Comparison of ENCODE assay signal across 13 mouse cellular contexts in genomic region chr1:130699937-130700633, GRCm38 (mm10). TPM values are rescaled to one million over a fixed set of nuclear protein-coding genes. Genes with fewer than 3 reads are reported as not detected.
DNase-seq lines count a peak whose midpoint lies in the region; ATAC-seq and TF ChIP-seq lines count a peak whose summit lies in the region.
"Had no signal": no experiment of that assay in that cellular context is flagged by ENCODE, and none has a peak within 500 bp of the region (broad histone marks: within the 10 kb centered on the region; RNA-seq: fewer than 3 reads in every experiment).

No protein-coding gene starts in this region.

- no peak for TF ChIP-seq CTCF in midbrain, postnatal 0 days (IDR thresholded peaks at IDR 0.05)

- ATAC-seq in midbrain, postnatal 0 days (ENCODE audit: low FRiP score): no peak
- no peak for ATAC-seq in midbrain, embryonic 13.5 days
- no peak for ATAC-seq in midbrain, embryonic 14.5 days (ENCODE audit: low FRiP score, low TSS enrichment)

- H3K4me2 ChIP-seq in midbrain, postnatal 0 days (ENCODE audit: low read depth, low read length, poor library complexity, severe bottlenecking): no peak overlapping the region
- no peak overlapping the region for H3K4me2 ChIP-seq in midbrain, embryonic 13.5 days (replicated peaks)
- H3K4me2 ChIP-seq in midbrain, embryonic 14.5 days (ENCODE audit: low read length): no peak overlapping the region
- H3K4me2 ChIP-seq: neural tube, embryonic 13.5 days had no signal

- H3K9me3 ChIP-seq in midbrain, postnatal 0 days (ENCODE audit: low read length): no peaks in the 10 kb centered on the region
- H3K9me3 ChIP-seq in midbrain, embryonic 13.5 days: no peaks in the 10 kb centered on the region
- no peaks in the 10 kb centered on the region for H3K9me3 ChIP-seq in limb, embryonic 10.5 days (replicated peaks)
- no peaks in the 10 kb centered on the region for H3K9me3 ChIP-seq in midbrain, embryonic 14.5 days (ENCODE audit: control insufficient read depth, low read length)
- H3K9me3 ChIP-seq: neural tube, embryonic 13.5 days had no signal

- H3K4me3 ChIP-seq in midbrain, postnatal 0 days (ENCODE audit: low read depth, low read length): no peak overlapping the region
- no peak overlapping the region for H3K4me3 ChIP-seq in midbrain, embryonic 13.5 days (replicated peaks)
- no peak overlapping the region for H3K4me3 ChIP-seq in limb, embryonic 10.5 days
- no peak overlapping the region for H3K4me3 ChIP-seq in midbrain, embryonic 14.5 days (replicated peaks; ENCODE audit: low read depth, low read length)
- H3K4me3 ChIP-seq: neural tube, embryonic 13.5 days had no signal

- 88% methylated on average over 10 of the region's 10 CpGs for WGBS in midbrain, postnatal 0 days
- 94% methylated on average over 10 of the region's 10 CpGs for WGBS in midbrain, embryonic 13.5 days
- 93% methylated on average over 10 of the region's 10 CpGs for WGBS in limb, embryonic 10.5 days
- 91% methylated on average over 10 of the region's 10 CpGs for WGBS in midbrain, embryonic 14.5 days

- H3K36me3 ChIP-seq in midbrain, postnatal 0 days (ENCODE audit: insufficient read depth, low read length): peaks cover 59% of the 10 kb centered on the region
- peaks cover 86% of the 10 kb centered on the region for H3K36me3 ChIP-seq in midbrain, embryonic 13.5 days
- peaks cover 34% of the 10 kb centered on the region for H3K36me3 ChIP-seq in limb, embryonic 10.5 days
- peaks cover 81% of the 10 kb centered on the region for H3K36me3 ChIP-seq in midbrain, embryonic 14.5 days (ENCODE audit: control insufficient read depth, insufficient read depth, low read length)

- H3K27ac ChIP-seq in midbrain, postnatal 0 days (ENCODE audit: low read depth, low read length): no peak overlapping the region
- no peak overlapping the region for H3K27ac ChIP-seq in midbrain, embryonic 13.5 days
- no peak overlapping the region for H3K27ac ChIP-seq in limb, embryonic 10.5 days
- H3K27ac ChIP-seq in midbrain, embryonic 14.5 days (replicated peaks; ENCODE audit: low read depth, low read length): no peak overlapping the region
- H3K27ac ChIP-seq: kidney, postnatal 0 days; neural tube, embryonic 13.5 days had no signal

- no peak overlapping the region for H3K9ac ChIP-seq in midbrain, postnatal 0 days (replicated peaks; ENCODE audit: low read length, poor library complexity, severe bottlenecking)
- H3K9ac ChIP-seq in midbrain, embryonic 13.5 days (replicated peaks): no peak overlapping the region
- H3K9ac ChIP-seq in midbrain, embryonic 14.5 days (replicated peaks; ENCODE audit: low read length): no peak overlapping the region
- H3K9ac ChIP-seq: neural tube, embryonic 13.5 days had no signal

- DNase-seq in midbrain, postnatal 0 days (ENCODE audit: low spot score): peak; percentile 12
- peak; percentile 61 to 64 for DNase-seq in cerebellum, postnatal 36 days
- peak; percentile 88 to 89 for DNase-seq in lung, adult 18-20 months
- DNase-seq in thymus, postnatal 4 days: peak; percentile 15
- no peak for DNase-seq in kidney, postnatal 25 days
- DNase-seq in limb, embryonic 10.5 days (ENCODE audit: low spot score): no peak
- no peak for DNase-seq in midbrain, embryonic 14.5 days

- H3K4me1 ChIP-seq in midbrain, postnatal 0 days (ENCODE audit: insufficient read depth, low read length): no peaks in the 10 kb centered on the region
- no peaks in the 10 kb centered on the region for H3K4me1 ChIP-seq in midbrain, embryonic 13.5 days (replicated peaks)
- no peaks in the 10 kb centered on the region for H3K4me1 ChIP-seq in limb, embryonic 10.5 days
- H3K4me1 ChIP-seq in midbrain, embryonic 14.5 days (ENCODE audit: control insufficient read depth, insufficient read depth, low read length): no peaks in the 10 kb centered on the region
- H3K4me1 ChIP-seq: neural tube, embryonic 13.5 days had no signal

- H3K27me3 ChIP-seq in midbrain, postnatal 0 days (ENCODE audit: insufficient read depth, low read length): no peaks in the 10 kb centered on the region
- H3K27me3 ChIP-seq in midbrain, embryonic 13.5 days: no peaks in the 10 kb centered on the region
- H3K27me3 ChIP-seq in limb, embryonic 10.5 days (ENCODE audit: low read depth, poor library complexity, severe bottlenecking): no peaks in the 10 kb centered on the region
- H3K27me3 ChIP-seq in midbrain, embryonic 14.5 days (ENCODE audit: control insufficient read depth, insufficient read depth, low read length): no peaks in the 10 kb centered on the region
- H3K27me3 ChIP-seq: neural tube, embryonic 13.5 days had no signal

RNA-seq across cellular contexts. Expression of gene Gm29427, which starts 15.5 kb away (rescaled TPM):
- total RNA-seq in midbrain, postnatal 0 days (2014; rRNA removed): not detected in 2 replicates
- not detected in 2 replicates for polyA plus RNA-seq in midbrain, postnatal 0 days (2015; fragmentation: Nextera tagmentation; extraction: Ambion mirVana)
- polyA plus RNA-seq in midbrain, embryonic 13.5 days (2015; fragmentation: Nextera tagmentation; extraction: Ambion mirVana): 0.09 TPM in 1 of 2 replicates, not detected in the other
- not detected in 2 replicates for polyA plus RNA-seq in limb, embryonic 10.5 days (2016; fragmentation: Nextera tagmentation; extraction: Ambion mirVana)
- polyA plus RNA-seq in midbrain, embryonic 14.5 days (2014; fragmentation: Nextera tagmentation; extraction: Ambion mirVana): not detected in 2 replicates
- total RNA-seq: common myeloid progenitor, adult 5-6 weeks; MEL had no signal
- polyA plus RNA-seq: kidney, postnatal 0 days; liver, embryonic 16.5 days; neural tube, embryonic 13.5 days had no signal

RNA-seq across cellular contexts. Expression of gene Yod1, which starts 17.0 kb away (rescaled TPM):
- 9.8 and 13.0 TPM in 2 replicates for total RNA-seq in midbrain, postnatal 0 days (2014; rRNA removed)
- polyA plus RNA-seq in midbrain, postnatal 0 days (2015; fragmentation: Nextera tagmentation; extraction: Ambion mirVana): 15.4 and 21.0 TPM in 2 replicates
- polyA plus RNA-seq in midbrain, embryonic 13.5 days (2015; fragmentation: Nextera tagmentation; extraction: Ambion mirVana): 20.5 and 23.5 TPM in 2 replicates
- 6.0 and 8.2 TPM in 2 replicates for polyA plus RNA-seq in limb, embryonic 10.5 days (2016; fragmentation: Nextera tagmentation; extraction: Ambion mirVana)
- 14.7 and 15.4 TPM in 2 replicates for polyA plus RNA-seq in midbrain, embryonic 14.5 days (2014; fragmentation: Nextera tagmentation; extraction: Ambion mirVana)

RNA-seq across cellular contexts. Expression of gene Pfkfb2, which starts 29.0 kb away (rescaled TPM):
- 26.6 and 41.0 TPM in 2 replicates for total RNA-seq in midbrain, postnatal 0 days (2014; rRNA removed)
- 16.9 and 17.2 TPM in 2 replicates for polyA plus RNA-seq in midbrain, postnatal 0 days (2015; fragmentation: Nextera tagmentation; extraction: Ambion mirVana)
- 21.3 and 21.5 TPM in 2 replicates for polyA plus RNA-seq in midbrain, embryonic 13.5 days (2015; fragmentation: Nextera tagmentation; extraction: Ambion mirVana)
- 3.4 and 5.1 TPM in 2 replicates for polyA plus RNA-seq in limb, embryonic 10.5 days (2016; fragmentation: Nextera tagmentation; extraction: Ambion mirVana)
- 21.9 and 24.8 TPM in 2 replicates for polyA plus RNA-seq in midbrain, embryonic 14.5 days (2014; fragmentation: Nextera tagmentation; extraction: Ambion mirVana)

RNA-seq across cellular contexts. Expression of gene AA986860, which starts 31.7 kb away (rescaled TPM):
- total RNA-seq in midbrain, postnatal 0 days (2014; rRNA removed): 0.71 and 0.99 TPM in 2 replicates
- 0.42 TPM in 2 replicates for polyA plus RNA-seq in midbrain, postnatal 0 days (2015; fragmentation: Nextera tagmentation; extraction: Ambion mirVana)
- 0.43 and 0.71 TPM in 2 replicates for polyA plus RNA-seq in midbrain, embryonic 13.5 days (2015; fragmentation: Nextera tagmentation; extraction: Ambion mirVana)
- 0.23 and 0.38 TPM in 2 replicates for polyA plus RNA-seq in limb, embryonic 10.5 days (2016; fragmentation: Nextera tagmentation; extraction: Ambion mirVana)
- 0.18 and 0.28 TPM in 2 replicates for polyA plus RNA-seq in midbrain, embryonic 14.5 days (2014; fragmentation: Nextera tagmentation; extraction: Ambion mirVana)

RNA-seq across cellular contexts. Expression of gene C4bp, which starts 38.7 kb away (rescaled TPM):
- 0.05 and 0.93 TPM in 2 replicates for total RNA-seq in midbrain, postnatal 0 days (2014; rRNA removed)
- 0.05 and 0.11 TPM in 2 replicates for polyA plus RNA-seq in midbrain, postnatal 0 days (2015; fragmentation: Nextera tagmentation; extraction: Ambion mirVana)
- polyA plus RNA-seq in midbrain, embryonic 13.5 days (2015; fragmentation: Nextera tagmentation; extraction: Ambion mirVana): not detected in 2 replicates
- polyA plus RNA-seq in limb, embryonic 10.5 days (2016; fragmentation: Nextera tagmentation; extraction: Ambion mirVana): not detected in 2 replicates
- 0.16 TPM in 1 of 2 replicates, not detected in the other for polyA plus RNA-seq in midbrain, embryonic 14.5 days (2014; fragmentation: Nextera tagmentation; extraction: Ambion mirVana)
- total RNA-seq: common myeloid progenitor, adult 5-6 weeks; MEL had no signal
- polyA plus RNA-seq: neural tube, embryonic 13.5 days had no signal

Comparison
In these comparisons a context has a peak if more than half of its experiments do, and no peak if none do; other contexts are left out.
1. DNase-seq: peak in midbrain, postnatal 0 days (single experiment), cerebellum, postnatal 36 days (2 of 2), lung, adult 18-20 months (2 of 2) and thymus, postnatal 4 days (single experiment); none in kidney, postnatal 25 days (0 of 2), limb, embryonic 10.5 days (single experiment) and midbrain, embryonic 14.5 days (single experiment).